In genomic region chr17:79536549-79536948, GRCm38 (mm10) we compare ENCODE assay signal across 20 mouse cellular contexts.
A peak's percentile ranks its signal among the peaks of the same experiment; 100 is the strongest.
DNase-seq lines count a peak whose midpoint lies in the region; ATAC-seq and TF ChIP-seq lines count a peak whose summit lies in the region.
"Had no signal": no experiment of that assay in that cellular context is flagged by ENCODE, and none has a peak within 500 bp of the region (broad histone marks: within the 10 kb centered on the region; RNA-seq: fewer than 3 reads in every experiment).

No protein-coding gene starts in this region.

- H3K4me1 ChIP-seq in limb, embryonic 14.5 days (ENCODE audit: control insufficient read depth, insufficient read depth, low read length) = no peaks in the 10 kb centered on the region
- no peaks in the 10 kb centered on the region for H3K4me1 ChIP-seq in limb, embryonic 10.5 days
- peaks cover 0 to 18% of the 10 kb centered on the region in 2 experiments; a peak in 2 of 4 replicates for H3K4me1 ChIP-seq in CH12.LX (ENCODE audit: control insufficient read depth in 1 of 2, insufficient read depth in 2 of 2)
- H3K4me1 ChIP-seq: embryonic facial prominence, embryonic 12.5 days; forebrain, embryonic 12.5 days; heart, embryonic 12.5 days; hindbrain, embryonic 15.5 days had no signal

- 48% methylated on average over 4 of the region's 4 CpGs for WGBS in limb, embryonic 14.5 days
- WGBS in limb, embryonic 10.5 days = 82% methylated on average over 4 of the region's 4 CpGs

- H3K9me3 ChIP-seq in limb, embryonic 14.5 days (ENCODE audit: control insufficient read depth, low read length) = no peaks in the 10 kb centered on the region
- no peaks in the 10 kb centered on the region for H3K9me3 ChIP-seq in limb, embryonic 10.5 days (replicated peaks)
- H3K9me3 ChIP-seq in CH12.LX (replicated peaks; ENCODE audit: low read length) = no peaks in the 10 kb centered on the region
- H3K9me3 ChIP-seq: embryonic facial prominence, embryonic 12.5 days; forebrain, embryonic 12.5 days; G1E; heart, embryonic 12.5 days; hindbrain, embryonic 15.5 days had no signal

- H3K4me2 ChIP-seq in limb, embryonic 14.5 days (replicated peaks; ENCODE audit: low read depth, low read length, severe bottlenecking) = no peak overlapping the region
- H3K4me2 ChIP-seq in CH12.LX (ENCODE audit: insufficient read depth, low read depth, poor library complexity, severe bottlenecking) = no peak overlapping the region
- H3K4me2 ChIP-seq: embryonic facial prominence, embryonic 12.5 days; forebrain, embryonic 12.5 days; heart, embryonic 12.5 days; hindbrain, embryonic 15.5 days had no signal

- no peaks in the 10 kb centered on the region for H3K36me3 ChIP-seq in limb, embryonic 14.5 days (ENCODE audit: control insufficient read depth, insufficient read depth, low read length)
- H3K36me3 ChIP-seq in limb, embryonic 10.5 days = no peaks in the 10 kb centered on the region
- no peaks in the 10 kb centered on the region for H3K36me3 ChIP-seq in CH12.LX (replicated peaks in 1 of 2; ENCODE audit: control insufficient read depth in 1 of 2, insufficient read depth in 1 of 2, low read length in 1 of 2)
- H3K36me3 ChIP-seq: embryonic facial prominence, embryonic 12.5 days; forebrain, embryonic 12.5 days; G1E; heart, embryonic 12.5 days; hindbrain, embryonic 15.5 days had no signal

- H3K27me3 ChIP-seq in limb, embryonic 14.5 days (ENCODE audit: control insufficient read depth, insufficient read depth, low read length) = no peaks in the 10 kb centered on the region
- H3K27me3 ChIP-seq in limb, embryonic 10.5 days (ENCODE audit: low read depth, poor library complexity, severe bottlenecking) = no peaks in the 10 kb centered on the region
- H3K27me3 ChIP-seq in CH12.LX (replicated peaks) = no peaks in the 10 kb centered on the region
- H3K27me3 ChIP-seq: embryonic facial prominence, embryonic 12.5 days; forebrain, embryonic 12.5 days; hindbrain, embryonic 15.5 days had no signal

- H3K9ac ChIP-seq in limb, embryonic 14.5 days (ENCODE audit: low read depth, low read length, severe bottlenecking) = no peak overlapping the region
- H3K9ac ChIP-seq in CH12.LX (ENCODE audit: insufficient read depth, low read depth) = no peak overlapping the region
- H3K9ac ChIP-seq: embryonic facial prominence, embryonic 12.5 days; forebrain, embryonic 12.5 days; heart, embryonic 12.5 days; hindbrain, embryonic 15.5 days had no signal

- no peak overlapping the region for H3K4me3 ChIP-seq in limb, embryonic 14.5 days (replicated peaks; ENCODE audit: low read length)
- no peak overlapping the region for H3K4me3 ChIP-seq in limb, embryonic 10.5 days
- no peak overlapping the region for H3K4me3 ChIP-seq in CH12.LX (replicated peaks in 1 of 3; ENCODE audit: low read depth in 2 of 3, low read length in 2 of 3, poor library complexity in 1 of 3)
- H3K4me3 ChIP-seq: embryonic facial prominence, embryonic 12.5 days; forebrain, embryonic 12.5 days; heart, embryonic 12.5 days; hindbrain, embryonic 15.5 days had no signal

- in situ Hi-C loops in CH12.LX (cut with MboI; ENCODE audit: low pct_ligation_motif_present, low pct_unique_long_range_greater_than_20kb, low sequenced_read_pairs) = no loop called here

- no peak for TF ChIP-seq CTCF in CH12.LX (conservative IDR thresholded peaks at IDR 0.05 in 1 of 2, IDR thresholded peaks at IDR 0.05 in 1 of 2; ENCODE audit: low read depth in 2 of 2, low read length in 2 of 2)

- TF ChIP-seq EP300 in CH12.LX (IDR thresholded peaks at IDR 0.05; ENCODE audit: low read length) = no peak

- H3K27ac ChIP-seq in limb, embryonic 14.5 days (replicated peaks; ENCODE audit: low read depth, low read length) = no peak overlapping the region
- no peak overlapping the region for H3K27ac ChIP-seq in limb, embryonic 10.5 days
- no peak overlapping the region for H3K27ac ChIP-seq in CH12.LX (ENCODE audit: insufficient read depth, low read depth)
- H3K27ac ChIP-seq: embryonic facial prominence, embryonic 12.5 days; forebrain, embryonic 12.5 days; hindbrain, embryonic 15.5 days had no signal

- ATAC-seq in limb, embryonic 14.5 days (ENCODE audit: low FRiP score, low read depth) = no peak
- ATAC-seq in megakaryocyte progenitor cell, adult 5-6 weeks (replicated peaks; ENCODE audit: poor library complexity) = peak; percentile 11; the same call in 1 of the 2 replicates
- ATAC-seq: activated CD4-positive, CD25-positive, alpha-beta regulatory T cell, adult 4 months; forebrain, embryonic 16.5 days; intestine, embryonic 16.5 days had no signal

- no peak for TF ChIP-seq RAD21 in CH12.LX (IDR thresholded peaks at IDR 0.05; ENCODE audit: low read depth, low read length)

- no peaks in the 10 kb centered on the region for H3K79me2 ChIP-seq in CH12.LX (replicated peaks; ENCODE audit: control insufficient read depth, extremely low read depth, insufficient read depth, poor library complexity, severe bottlenecking)

- DNase-seq in limb, embryonic 14.5 days (ENCODE audit: low spot score) = peak; percentile 7
- no peak for DNase-seq in limb, embryonic 10.5 days (ENCODE audit: low spot score)
- peak; percentile 5 for DNase-seq in CH12.LX (ENCODE audit: extremely low read depth)
- no peak for DNase-seq in cerebellum, postnatal 4 days (ENCODE audit: low spot score in 2 of 2)
- DNase-seq in retina, postnatal 1 day = no peak
- DNase-seq: adrenal gland, postnatal 14 days; cerebellum, adult 11-12 months; cerebellum, postnatal 10 days; embryo, embryonic 11 days; gastrocnemius, postnatal 10 days; heart, postnatal 36 days had no signal

- no peak for TF ChIP-seq POLR2A in limb, embryonic 14.5 days (IDR thresholded peaks at IDR 0.05; ENCODE audit: borderline replicate concordance, extremely low read depth, insufficient read depth, insufficient read length)
- TF ChIP-seq POLR2A in CH12.LX (IDR thresholded peaks at IDR 0.05; ENCODE audit: low read depth, low read length) = no peak

- dilution Hi-C loops in CH12.LX (cut with MboI; ENCODE audit: extremely low pct_ligation_motif_present, extremely low pct_unique_long_range_greater_than_20kb, low sequenced_read_pairs) = no loop called here

TF ChIP-seq in CH12.LX, 34 proteins besides CTCF, POLR2A, EP300 and RAD21:
- TF ChIP-seq MEF2A (IDR thresholded peaks at IDR 0.05; ENCODE audit: borderline replicate concordance, low read depth, low read length) (no peak), ZNF384 (IDR thresholded peaks at IDR 0.05; ENCODE audit: low read depth, low read length) (no peak), NRF1 (IDR thresholded peaks at IDR 0.05; ENCODE audit: low read depth, low read length) (no peak), RCOR1 (conservative IDR thresholded peaks at IDR 0.05; ENCODE audit: low read depth, low read length) (no peak), JUN (IDR thresholded peaks at IDR 0.05; ENCODE audit: insufficient read depth, low read depth, low read length) (no peak), UBTF (IDR thresholded peaks at IDR 0.05; ENCODE audit: low read depth, low read length) (no peak), MYC (IDR thresholded peaks at IDR 0.05; ENCODE audit: low read depth, low read length) (no peak), ETS1 (conservative IDR thresholded peaks at IDR 0.05; ENCODE audit: low read depth, low read length) (no peak), GABPA (IDR thresholded peaks at IDR 0.05; ENCODE audit: insufficient replicate concordance, low read depth, low read length) (no peak), USF2 (conservative IDR thresholded peaks at IDR 0.05; ENCODE audit: low read depth, low read length) (no peak), KAT2A (IDR thresholded peaks at IDR 0.05; ENCODE audit: insufficient replicate concordance, low read length) (no peak), MAX (IDR thresholded peaks at IDR 0.05; ENCODE audit: low read length) (no peak), MAFK (IDR thresholded peaks at IDR 0.05; ENCODE audit: insufficient replicate concordance, low read length) (no peak), NELFE (IDR thresholded peaks at IDR 0.05; ENCODE audit: low read depth, low read length) (no peak), POLR2AphosphoS2 (IDR thresholded peaks at IDR 0.05; ENCODE audit: low read depth, low read length) (no peak), ELF1 (IDR thresholded peaks at IDR 0.05; ENCODE audit: low read depth, low read length) (no peak), MXI1 (IDR thresholded peaks at IDR 0.05; ENCODE audit: low read depth, low read length) (no peak), TCF12 (IDR thresholded peaks at IDR 0.05; ENCODE audit: low read depth, low read length) (no peak), SMC3 (IDR thresholded peaks at IDR 0.05; ENCODE audit: low read depth, low read length) (no peak), PAX5 (IDR thresholded peaks at IDR 0.05; ENCODE audit: low read length) (no peak)
TF ChIP-seq in CH12.LX: peak in this region for 0.

Comparison
In these comparisons a context has a peak if more than half of its experiments do, and no peak if none do; other contexts are left out.
1. DNase-seq: peak in limb, embryonic 14.5 days (single experiment) and CH12.LX (single experiment); none in limb, embryonic 10.5 days (single experiment), cerebellum, postnatal 4 days (0 of 2) and retina, postnatal 1 day (single experiment).